Mouse (Mus musculus): ENCODE data around the gene Ryr3. TPM values are rescaled to one million over a fixed set of nuclear protein-coding genes. Genes with fewer than 3 reads are reported as not detected.

Gene Ryr3
- polyA plus RNA-seq, 1 experiment from 2014 or later = 1.4 TPM

DNA sequence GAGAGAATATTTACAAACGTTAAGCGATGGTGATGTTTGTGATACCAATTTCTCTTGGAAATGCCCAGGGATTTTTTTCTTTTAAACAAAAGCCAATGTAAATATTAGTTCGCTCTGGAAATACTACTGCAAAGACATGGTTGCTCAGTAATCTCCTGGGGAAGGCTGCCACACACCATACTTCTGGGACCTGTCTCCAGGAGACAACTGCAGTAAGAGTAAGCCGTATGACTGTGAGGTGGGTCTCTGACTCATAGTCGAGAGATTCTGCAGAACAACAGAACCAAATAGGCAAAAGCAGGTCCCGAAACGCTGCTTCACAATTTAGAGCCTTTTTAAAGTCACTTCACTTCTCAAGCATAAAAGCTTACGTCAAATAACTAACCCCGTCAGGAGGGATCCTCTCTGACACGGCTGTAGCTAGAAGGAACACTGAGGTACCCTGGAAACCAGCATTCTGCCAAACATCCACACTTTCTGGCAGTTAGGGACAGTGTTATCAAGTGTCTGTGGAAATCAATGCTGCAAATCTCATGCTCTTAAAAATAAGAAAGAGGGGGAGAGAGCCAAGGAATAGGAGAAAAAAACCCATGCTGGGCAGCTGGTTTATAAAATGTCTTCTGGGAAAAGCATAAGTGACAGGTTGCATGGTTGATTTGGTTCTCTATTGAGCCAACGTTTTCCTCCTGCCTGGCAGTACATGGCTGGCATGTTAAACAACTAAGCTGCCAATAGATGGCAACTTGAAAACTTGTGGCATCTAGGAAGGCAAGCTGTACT is 207.7 kb downstream of the Ryr3 start:
- Histone ChIP-seq H3K27ac (replicated peaks) (no peak overlapping the region), H3K36me3 (no peaks in the 10 kb centered on the region), H3K4me2 (replicated peaks) (no peak overlapping the region), H3K27me3 (no peaks in the 10 kb centered on the region), H3K9ac (replicated peaks) (no peak overlapping the region), H3K9me3 (no peaks in the 10 kb centered on the region), H3K4me1 (no peaks in the 10 kb centered on the region), H3K4me3 (no peak overlapping the region)
- no peak for ATAC-seq (ENCODE audit: low FRiP score, low read depth)
- WGBS = 70% methylated on average over 11 of the region's 11 CpGs

GRCm38 (mm10) chr2:112998498-112998897 is 218.4 kb downstream of the Ryr3 start:
- Histone ChIP-seq H3K4me3 (no peak overlapping the region), H3K36me3 (no peaks in the 10 kb centered on the region), H3K27me3 (no peaks in the 10 kb centered on the region), H3K4me1 (no peaks in the 10 kb centered on the region), H3K27ac (replicated peaks) (no peak overlapping the region), H3K9me3 (no peaks in the 10 kb centered on the region), H3K4me2 (replicated peaks) (no peak overlapping the region), H3K9ac (replicated peaks) (no peak overlapping the region)
- ATAC-seq (ENCODE audit: low FRiP score, low read depth) = no peak
- 80% methylated on average over 3 of the region's 3 CpGs for WGBS

DNA sequence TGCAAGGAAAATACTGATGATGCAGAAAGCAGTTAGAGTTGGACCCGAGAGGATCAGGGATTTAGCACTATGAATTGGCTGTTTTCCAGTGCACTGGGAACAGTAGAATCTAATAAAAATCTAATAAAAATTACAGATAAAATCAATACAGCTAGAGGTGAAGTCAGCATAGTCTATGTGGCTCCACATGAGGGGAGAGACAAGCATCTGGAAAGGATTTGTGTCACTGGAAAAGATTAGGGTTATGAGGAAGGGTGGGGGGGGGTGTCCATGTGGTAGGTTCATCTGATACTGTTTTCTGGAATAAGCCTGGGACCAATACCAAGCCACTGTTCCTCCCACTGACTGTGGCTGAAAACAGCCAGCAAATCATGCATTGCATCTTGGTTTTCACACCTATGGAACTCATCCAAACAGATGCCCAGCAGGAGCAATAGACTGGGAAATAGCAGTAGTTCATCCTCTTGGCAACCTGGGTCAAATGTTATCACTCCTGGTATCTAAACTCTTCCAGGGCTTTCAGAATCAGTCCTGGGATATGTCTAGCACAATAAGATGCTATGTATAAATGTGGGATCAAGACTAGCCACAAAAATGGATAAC is 233.9 kb downstream of the Ryr3 start:
- Histone ChIP-seq H3K36me3 (no peaks in the 10 kb centered on the region), H3K4me2 (replicated peaks) (no peak overlapping the region), H3K27ac (replicated peaks) (no peak overlapping the region)

DNA sequence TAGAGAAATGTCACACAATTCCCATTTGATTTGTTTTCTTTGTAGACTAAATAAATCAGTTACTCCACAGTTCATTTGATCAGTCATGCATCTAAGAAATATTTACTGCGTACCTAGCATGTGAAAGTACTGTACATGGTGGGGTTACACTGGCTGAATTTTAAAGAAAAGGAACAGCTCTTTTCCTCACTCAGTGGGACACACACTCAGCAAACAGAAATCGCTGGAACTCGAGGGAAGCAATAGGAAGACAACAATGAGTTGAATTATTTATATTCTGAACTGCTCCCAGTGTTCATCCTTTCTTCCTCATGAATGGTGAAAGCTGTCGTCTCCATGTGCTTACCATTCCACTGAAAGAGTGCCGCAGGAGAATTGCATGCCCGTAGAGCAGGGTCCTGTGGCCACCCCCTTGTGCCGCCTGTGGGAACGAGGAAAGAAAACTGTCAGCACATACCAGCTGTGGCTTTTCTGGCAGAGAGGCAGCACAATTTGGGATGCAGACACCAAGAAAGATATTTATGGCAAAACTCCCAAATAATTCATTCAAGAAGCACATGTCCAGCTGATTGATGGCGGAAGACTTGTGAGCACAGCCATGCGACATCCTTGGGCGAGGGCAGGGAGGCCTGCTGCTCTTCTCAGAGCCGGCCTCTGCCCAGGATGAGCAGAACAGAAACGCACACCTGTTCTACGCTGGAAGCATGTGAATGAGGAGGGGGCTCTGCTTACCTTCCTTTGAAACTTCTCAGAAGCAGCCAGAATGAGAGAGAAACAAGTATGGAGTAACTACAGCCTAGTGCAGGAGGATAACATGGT is 249.9 kb downstream of the Ryr3 start:
- no peak for ATAC-seq (ENCODE audit: low FRiP score, low read depth)
- WGBS = 78% methylated on average over 14 of the region's 14 CpGs
- Histone ChIP-seq H3K9me3 (no peaks in the 10 kb centered on the region), H3K27ac (replicated peaks) (no peak overlapping the region), H3K27me3 (no peaks in the 10 kb centered on the region), H3K9ac (replicated peaks) (no peak overlapping the region), H3K4me1 (peaks cover 5% of the 10 kb centered on the region; the same call in 1 of the 2 replicates), H3K4me3 (no peak overlapping the region), H3K36me3 (no peaks in the 10 kb centered on the region), H3K4me2 (replicated peaks) (no peak overlapping the region)

More for the DNA sequence above, 233.9 kb downstream of the Ryr3 start:
- Histone ChIP-seq H3K27me3 (no peaks in the 10 kb centered on the region), H3K9ac (replicated peaks) (no peak overlapping the region), H3K4me1 (no peaks in the 10 kb centered on the region), H3K9me3 (no peaks in the 10 kb centered on the region), H3K4me3 (no peak overlapping the region)
- WGBS = 55% methylated on average over 1 of the region's 1 CpGs
- ATAC-seq (ENCODE audit: low FRiP score, low read depth) = peak; percentile 19; the same call in 1 of the 2 replicates

DNA sequence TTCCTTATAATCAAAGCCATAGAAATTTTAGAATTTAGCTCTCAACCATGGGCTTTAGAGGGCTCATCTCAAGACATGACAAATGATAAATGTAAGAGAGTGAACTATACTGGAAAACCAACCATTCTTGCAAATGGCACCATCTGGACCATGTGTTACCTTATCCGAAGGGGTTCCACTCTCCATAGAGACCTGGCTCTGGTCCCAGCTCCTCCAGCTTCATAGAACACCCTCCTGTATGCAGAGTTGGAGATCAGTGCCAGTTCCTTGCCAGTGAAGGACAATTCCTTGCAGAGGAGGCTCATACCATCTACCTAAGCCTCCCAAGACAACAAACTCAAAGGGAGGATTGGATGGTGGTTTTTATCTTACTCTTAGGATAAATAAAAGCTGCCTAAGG is 268.0 kb downstream of the Ryr3 start:
- WGBS = 83% methylated on average over 1 of the region's 1 CpGs
- H3K9ac ChIP-seq (replicated peaks) = no peak overlapping the region
- no peaks in the 10 kb centered on the region for H3K27me3 ChIP-seq
- no peak overlapping the region for H3K4me2 ChIP-seq (replicated peaks)
- no peak overlapping the region for H3K4me3 ChIP-seq
- ATAC-seq (ENCODE audit: low FRiP score, low read depth) = no peak
- no peaks in the 10 kb centered on the region for H3K9me3 ChIP-seq
- no peak overlapping the region for H3K27ac ChIP-seq (replicated peaks)
- no peaks in the 10 kb centered on the region for H3K36me3 ChIP-seq
- no peaks in the 10 kb centered on the region for H3K4me1 ChIP-seq

DNA sequence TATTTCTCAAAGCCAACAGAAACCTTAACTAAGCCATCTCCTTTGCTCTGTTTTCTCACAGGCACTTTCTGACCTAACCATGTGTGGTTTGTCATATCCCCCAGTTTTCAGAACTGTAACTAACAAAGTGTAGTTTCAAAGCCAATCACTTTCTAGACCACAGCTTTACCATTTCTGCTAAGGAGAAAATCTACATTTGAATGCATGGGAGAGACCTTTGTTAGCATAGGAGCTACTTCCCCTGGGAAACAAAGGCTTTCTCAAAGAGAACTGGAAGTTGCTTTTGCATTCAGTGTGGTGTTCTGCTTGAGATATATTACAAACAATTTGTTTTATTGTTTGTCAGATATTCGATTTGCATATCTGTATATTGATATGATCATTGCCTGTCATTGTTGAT is 285.1 kb downstream of the Ryr3 start:
- Histone ChIP-seq H3K4me2 (replicated peaks) (no peak overlapping the region), H3K27me3 (no peaks in the 10 kb centered on the region), H3K4me3 (no peak overlapping the region), H3K9me3 (no peaks in the 10 kb centered on the region), H3K4me1 (no peaks in the 10 kb centered on the region), H3K36me3 (no peaks in the 10 kb centered on the region), H3K9ac (replicated peaks) (no peak overlapping the region), H3K27ac (replicated peaks) (no peak overlapping the region)
- WGBS = 60% methylated on average over 1 of the region's 1 CpGs
- no peak for ATAC-seq (ENCODE audit: low FRiP score, low read depth)

DNA sequence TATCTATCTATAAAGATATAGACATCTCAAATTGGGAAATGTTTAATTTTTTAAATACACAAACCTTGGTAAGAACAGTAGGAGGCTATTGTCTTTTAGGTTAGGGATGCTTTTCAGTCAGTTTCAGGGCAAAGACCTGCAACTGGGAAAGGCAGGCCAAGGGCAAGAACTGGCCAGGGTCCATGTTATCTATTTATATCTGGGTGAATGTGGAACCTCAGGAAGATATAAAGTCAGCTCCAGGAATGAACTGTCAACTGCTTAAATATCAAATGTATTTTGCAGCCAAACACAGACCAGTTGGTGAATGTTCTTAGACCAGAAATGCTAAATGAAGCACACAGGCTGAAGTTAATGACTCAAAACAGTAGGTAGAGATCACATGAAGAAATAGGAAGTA is 303.1 kb downstream of the Ryr3 start:
- ATAC-seq (ENCODE audit: low FRiP score, low read depth) = no peak
- Histone ChIP-seq H3K36me3 (no peaks in the 10 kb centered on the region), H3K4me2 (replicated peaks) (no peak overlapping the region), H3K27ac (replicated peaks) (no peak overlapping the region), H3K9ac (replicated peaks) (no peak overlapping the region), H3K9me3 (no peaks in the 10 kb centered on the region), H3K4me3 (no peak overlapping the region), H3K4me1 (no peaks in the 10 kb centered on the region), H3K27me3 (no peaks in the 10 kb centered on the region)

GRCm38 (mm10) chr2:112912611-112913010 is 304.3 kb downstream of the Ryr3 start:
- no peak overlapping the region for H3K4me2 ChIP-seq (replicated peaks)
- no peaks in the 10 kb centered on the region for H3K36me3 ChIP-seq
- no peak overlapping the region for H3K27ac ChIP-seq (replicated peaks)
- no peaks in the 10 kb centered on the region for H3K9me3 ChIP-seq
- H3K27me3 ChIP-seq = no peaks in the 10 kb centered on the region
- ATAC-seq (ENCODE audit: low FRiP score, low read depth) = no peak
- no peak overlapping the region for H3K4me3 ChIP-seq
- no peaks in the 10 kb centered on the region for H3K4me1 ChIP-seq
- H3K9ac ChIP-seq (replicated peaks) = no peak overlapping the region

- no peak overlapping the region for H3K27ac ChIP-seq (replicated peaks)
- H3K9ac ChIP-seq (replicated peaks) = no peak overlapping the region
- no peaks in the 10 kb centered on the region for H3K4me1 ChIP-seq
- 86% methylated on average over 4 of the region's 4 CpGs for WGBS
- no peaks in the 10 kb centered on the region for H3K27me3 ChIP-seq
- no peak for ATAC-seq (ENCODE audit: low FRiP score, low read depth)
- no peaks in the 10 kb centered on the region for H3K9me3 ChIP-seq
- H3K4me2 ChIP-seq (replicated peaks) = no peak overlapping the region
- H3K36me3 ChIP-seq = no peaks in the 10 kb centered on the region
- H3K4me3 ChIP-seq = no peak overlapping the region
These were observed 306.3 kb downstream of the Ryr3 start for GRCm38 (mm10) chr2:112910579-112910978.

- Histone ChIP-seq H3K4me3 (no peak overlapping the region), H3K4me2 (replicated peaks) (no peak overlapping the region), H3K4me1 (no peaks in the 10 kb centered on the region), H3K27me3 (no peaks in the 10 kb centered on the region), H3K36me3 (no peaks in the 10 kb centered on the region), H3K27ac (replicated peaks) (no peak overlapping the region), H3K9me3 (no peaks in the 10 kb centered on the region), H3K9ac (replicated peaks) (no peak overlapping the region)
- no peak for ATAC-seq (ENCODE audit: low FRiP score, low read depth)
- WGBS = 86% methylated on average over 4 of the region's 4 CpGs
These were observed 307.8 kb downstream of the Ryr3 start for GRCm38 (mm10) chr2:112909142-112909541.

DNA sequence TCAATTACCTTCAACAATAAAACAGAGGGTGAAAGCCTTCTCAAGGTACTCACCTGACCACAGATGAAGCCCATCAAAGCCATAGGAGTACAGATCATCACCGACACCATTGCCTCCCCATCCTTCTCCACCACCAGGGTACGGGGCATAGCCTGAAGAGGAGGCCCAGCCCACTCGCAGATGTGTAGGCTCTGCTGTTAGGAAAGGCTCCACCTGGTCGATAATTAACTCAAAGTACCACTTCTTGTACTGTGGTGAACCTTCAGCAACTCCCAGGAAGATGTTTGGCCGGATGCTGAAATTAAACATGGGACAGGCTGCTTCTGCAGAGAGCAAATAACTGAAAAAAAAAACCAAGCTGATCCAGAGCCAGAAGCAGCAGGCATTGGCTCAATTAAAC is 316.1 kb downstream of the Ryr3 start:
- ATAC-seq (ENCODE audit: low FRiP score, low read depth) = no peak
- no peak overlapping the region for H3K27ac ChIP-seq (replicated peaks)

DNA sequence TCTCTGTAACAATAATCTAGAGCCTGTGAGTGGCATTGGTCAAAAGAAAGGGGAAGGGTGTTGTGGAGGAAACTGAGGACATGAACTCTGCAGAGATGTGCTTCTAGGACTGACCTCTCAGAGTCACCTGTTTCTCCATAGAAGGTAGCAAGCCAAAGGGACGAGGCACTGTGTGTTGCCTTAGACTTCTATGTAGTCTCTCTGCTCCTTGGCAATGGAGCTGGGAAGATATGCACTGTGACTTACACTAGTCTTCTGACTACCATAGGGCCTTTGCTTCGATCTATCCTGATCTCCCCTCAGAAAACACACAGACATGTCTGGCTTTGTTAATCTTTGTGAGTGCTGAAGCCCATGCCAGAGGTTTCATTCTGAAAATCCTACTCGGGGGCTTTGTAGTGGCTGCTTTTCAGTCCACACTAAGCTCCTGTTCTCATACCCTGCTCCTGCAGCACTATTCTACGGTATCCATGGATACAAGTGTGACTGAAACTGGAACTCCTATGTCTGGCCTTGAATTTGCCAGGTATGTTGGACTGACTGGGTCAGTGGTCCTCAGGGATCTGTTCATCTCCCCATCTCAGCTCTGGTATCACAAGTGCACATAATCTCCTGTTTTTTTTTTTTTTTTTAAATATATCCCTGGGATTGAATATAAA is 332.3 kb downstream of the Ryr3 start:
- Histone ChIP-seq H3K4me2 (replicated peaks) (no peak overlapping the region), H3K9me3 (no peaks in the 10 kb centered on the region), H3K4me3 (no peak overlapping the region), H3K27me3 (no peaks in the 10 kb centered on the region), H3K9ac (replicated peaks) (no peak overlapping the region), H3K36me3 (no peaks in the 10 kb centered on the region), H3K27ac (replicated peaks) (no peak overlapping the region), H3K4me1 (no peaks in the 10 kb centered on the region)
- WGBS = 46% methylated on average over 4 of the region's 4 CpGs
- peak; percentile 63 for ATAC-seq (ENCODE audit: low FRiP score, low read depth)

More for the DNA sequence above, 316.1 kb downstream of the Ryr3 start:
- H3K4me3 ChIP-seq = no peak overlapping the region
- no peak overlapping the region for H3K9ac ChIP-seq (replicated peaks)
- 79% methylated on average over 5 of the region's 5 CpGs for WGBS
- H3K4me2 ChIP-seq (replicated peaks) = no peak overlapping the region
- H3K36me3 ChIP-seq = no peaks in the 10 kb centered on the region
- H3K9me3 ChIP-seq = no peaks in the 10 kb centered on the region
- no peaks in the 10 kb centered on the region for H3K4me1 ChIP-seq
- no peaks in the 10 kb centered on the region for H3K27me3 ChIP-seq
